Mouse (Mus musculus): Measurements from ENCODE around the gene Tpk1.

GRCm38 (mm10) chr6:43516593-43517315 lies 149.3 kb downstream of the Tpk1 start:
- TF ChIP-seq ZNF384 (IDR thresholded peaks at IDR 0.05; ENCODE audit: low read depth, low read length) (no peak), MYC (IDR thresholded peaks at IDR 0.05; ENCODE audit: low read depth, low read length) (no peak)
